In the genomic region with DNA sequence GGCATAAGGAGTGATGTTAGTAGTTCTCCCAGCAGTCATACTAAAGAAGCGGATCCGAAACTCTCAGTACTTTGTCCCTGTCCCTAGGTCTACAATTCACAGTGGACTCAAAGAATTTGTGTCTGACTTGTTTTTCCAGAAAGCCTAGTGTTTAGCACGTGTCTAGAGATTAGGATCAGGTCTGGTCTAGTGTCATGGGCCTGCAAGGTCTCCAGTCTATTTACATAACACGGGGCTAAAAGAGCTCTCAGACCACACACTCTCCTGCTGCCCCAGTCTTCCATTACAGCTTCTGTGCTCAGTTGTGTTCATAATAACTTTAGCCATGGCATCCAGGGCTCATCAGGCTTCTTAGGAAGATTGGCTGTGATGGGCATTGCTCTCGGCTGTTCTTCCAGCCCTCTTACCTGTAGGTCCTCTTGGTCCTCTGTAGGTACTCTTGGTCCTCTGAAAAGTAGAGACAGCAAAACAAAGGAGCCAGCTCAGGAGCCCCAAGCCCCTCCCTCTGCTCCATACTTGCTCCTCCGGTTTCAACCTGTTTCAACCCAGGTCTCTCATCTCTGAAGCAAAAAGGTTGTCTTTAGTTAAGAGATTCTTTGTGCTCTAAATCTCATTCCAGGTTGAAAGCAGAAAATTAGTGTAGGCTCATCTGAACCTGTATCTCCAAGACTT, we compare ENCODE assay signal across 15 mouse cellular contexts. TPM values are rescaled to one million over a fixed set of nuclear protein-coding genes. Genes with fewer than 3 reads are reported as not detected.
DNase-seq lines count a peak whose midpoint lies in the region; ATAC-seq and TF ChIP-seq lines count a peak whose summit lies in the region.
"Had no signal": no experiment of that assay in that cellular context is flagged by ENCODE, and none has a peak within 500 bp of the region (broad histone marks: within the 10 kb centered on the region; RNA-seq: fewer than 3 reads in every experiment).

No protein-coding gene starts in this region.

- H3K27me3 ChIP-seq in kidney, embryonic 14.5 days (ENCODE audit: control insufficient read depth, insufficient read depth, low read length) = no peaks in the 10 kb centered on the region
- H3K27me3 ChIP-seq in lung, postnatal 0 days (replicated peaks; ENCODE audit: insufficient read depth, low read length) = no peaks in the 10 kb centered on the region
- H3K27me3 ChIP-seq in embryonic facial prominence, embryonic 10.5 days (replicated peaks; ENCODE audit: low read depth, poor library complexity, severe bottlenecking) = no peaks in the 10 kb centered on the region
- no peaks in the 10 kb centered on the region for H3K27me3 ChIP-seq in stomach, embryonic 16.5 days (ENCODE audit: control insufficient read depth, insufficient read depth, low read length)
- H3K27me3 ChIP-seq in forebrain, embryonic 10.5 days (ENCODE audit: poor library complexity, severe bottlenecking) = no peaks in the 10 kb centered on the region
- no peaks in the 10 kb centered on the region for H3K27me3 ChIP-seq in hindbrain, embryonic 16.5 days (replicated peaks; ENCODE audit: control insufficient read depth, insufficient read depth, low read length)
- H3K27me3 ChIP-seq: forebrain, embryonic 13.5 days; midbrain, embryonic 12.5 days had no signal

- no peak for ATAC-seq in kidney, embryonic 14.5 days (ENCODE audit: low FRiP score, low TSS enrichment)
- peak; percentile 75 for ATAC-seq in lung, postnatal 0 days
- ATAC-seq in stomach, embryonic 16.5 days (ENCODE audit: insufficient read depth, low FRiP score) = 0 out of 2 replicates have a peak, but pooled peaks have one; percentile 71
- no peak for ATAC-seq in hindbrain, embryonic 16.5 days
- ATAC-seq: forebrain, embryonic 13.5 days had no signal

- no peak overlapping the region for H3K4me2 ChIP-seq in kidney, embryonic 14.5 days (replicated peaks; ENCODE audit: low read depth, low read length)
- no peak overlapping the region for H3K4me2 ChIP-seq in lung, postnatal 0 days (replicated peaks; ENCODE audit: low read depth, low read length)
- 0 out of 2 replicates have a peak overlapping the region, but pooled peaks have one; percentile 16 for H3K4me2 ChIP-seq in stomach, embryonic 16.5 days (ENCODE audit: low read depth, low read length)
- no peak overlapping the region for H3K4me2 ChIP-seq in hindbrain, embryonic 16.5 days (ENCODE audit: low read length)
- H3K4me2 ChIP-seq: forebrain, embryonic 13.5 days; midbrain, embryonic 12.5 days had no signal

- H3K4me1 ChIP-seq in kidney, embryonic 14.5 days (ENCODE audit: control insufficient read depth, insufficient read depth, low read length) = peaks cover 4% of the 10 kb centered on the region; the same call in 1 of the 2 replicates
- H3K4me1 ChIP-seq in lung, postnatal 0 days (ENCODE audit: insufficient read depth, low read depth, low read length) = no peaks in the 10 kb centered on the region
- H3K4me1 ChIP-seq in embryonic facial prominence, embryonic 10.5 days = peaks cover 10% of the 10 kb centered on the region; the same call in 1 of the 2 replicates
- peaks cover 7% of the 10 kb centered on the region for H3K4me1 ChIP-seq in stomach, embryonic 16.5 days (ENCODE audit: control insufficient read depth, insufficient read depth, low read length)
- no peaks in the 10 kb centered on the region for H3K4me1 ChIP-seq in forebrain, embryonic 10.5 days
- H3K4me1 ChIP-seq in hindbrain, embryonic 16.5 days (ENCODE audit: control insufficient read depth, insufficient read depth, low read depth, low read length) = no peaks in the 10 kb centered on the region
- H3K4me1 ChIP-seq: forebrain, embryonic 13.5 days; midbrain, embryonic 12.5 days had no signal

- H3K9me3 ChIP-seq in kidney, embryonic 14.5 days (ENCODE audit: control insufficient read depth, low read length) = no peaks in the 10 kb centered on the region
- H3K9me3 ChIP-seq in lung, postnatal 0 days (ENCODE audit: low read length) = no peaks in the 10 kb centered on the region
- no peaks in the 10 kb centered on the region for H3K9me3 ChIP-seq in embryonic facial prominence, embryonic 10.5 days
- no peaks in the 10 kb centered on the region for H3K9me3 ChIP-seq in stomach, embryonic 16.5 days (replicated peaks; ENCODE audit: control insufficient read depth, low read length)
- H3K9me3 ChIP-seq in forebrain, embryonic 10.5 days = no peaks in the 10 kb centered on the region
- H3K9me3 ChIP-seq in hindbrain, embryonic 16.5 days (ENCODE audit: control insufficient read depth, low read length) = no peaks in the 10 kb centered on the region
- H3K9me3 ChIP-seq: forebrain, embryonic 13.5 days; midbrain, embryonic 12.5 days had no signal

- no peak overlapping the region for H3K9ac ChIP-seq in kidney, embryonic 14.5 days (ENCODE audit: low read depth, low read length)
- no peak overlapping the region for H3K9ac ChIP-seq in lung, postnatal 0 days (replicated peaks; ENCODE audit: low read depth)
- H3K9ac ChIP-seq in stomach, embryonic 16.5 days (ENCODE audit: low read length) = no peak overlapping the region
- H3K9ac ChIP-seq in hindbrain, embryonic 16.5 days (ENCODE audit: low read depth, low read length) = no peak overlapping the region
- H3K9ac ChIP-seq: forebrain, embryonic 13.5 days; midbrain, embryonic 12.5 days had no signal

- no peak for TF ChIP-seq CTCF in lung, postnatal 0 days (IDR thresholded peaks at IDR 0.05)

- 60% methylated on average over 6 of the region's 6 CpGs for WGBS in kidney, embryonic 14.5 days
- WGBS in lung, postnatal 0 days = 48% methylated on average over 6 of the region's 6 CpGs
- 68% methylated on average over 6 of the region's 6 CpGs for WGBS in embryonic facial prominence, embryonic 10.5 days
- WGBS in stomach, embryonic 16.5 days = 47% methylated on average over 6 of the region's 6 CpGs
- 82% methylated on average over 6 of the region's 6 CpGs for WGBS in forebrain, embryonic 10.5 days
- WGBS in hindbrain, embryonic 16.5 days = 84% methylated on average over 6 of the region's 6 CpGs

- peaks cover 54% of the 10 kb centered on the region for H3K36me3 ChIP-seq in kidney, embryonic 14.5 days (ENCODE audit: control insufficient read depth, insufficient read depth, low read length)
- peaks cover 14% of the 10 kb centered on the region; the same call in 1 of the 2 replicates for H3K36me3 ChIP-seq in lung, postnatal 0 days (ENCODE audit: insufficient read depth, low read length)
- H3K36me3 ChIP-seq in embryonic facial prominence, embryonic 10.5 days (replicated peaks) = peaks cover 73% of the 10 kb centered on the region
- H3K36me3 ChIP-seq in stomach, embryonic 16.5 days (ENCODE audit: control insufficient read depth, insufficient read depth, low read length) = peaks cover 11% of the 10 kb centered on the region
- H3K36me3 ChIP-seq in forebrain, embryonic 10.5 days (replicated peaks) = peaks cover 42% of the 10 kb centered on the region
- H3K36me3 ChIP-seq in hindbrain, embryonic 16.5 days (ENCODE audit: control insufficient read depth, insufficient read depth, low read length) = no peaks in the 10 kb centered on the region

- peak overlapping the region; percentile 42 for H3K27ac ChIP-seq in kidney, embryonic 14.5 days (ENCODE audit: low read depth, low read length)
- no peak overlapping the region for H3K27ac ChIP-seq in lung, postnatal 0 days (ENCODE audit: low read length)
- H3K27ac ChIP-seq in embryonic facial prominence, embryonic 10.5 days (replicated peaks) = peak overlapping the region; percentile 37; the same call in 1 of the 2 replicates
- peak overlapping the region; percentile 76 for H3K27ac ChIP-seq in stomach, embryonic 16.5 days (ENCODE audit: low read length)
- H3K27ac ChIP-seq in forebrain, embryonic 10.5 days = no peak overlapping the region
- H3K27ac ChIP-seq in hindbrain, embryonic 16.5 days (ENCODE audit: low read depth, low read length) = no peak overlapping the region
- H3K27ac ChIP-seq: forebrain, embryonic 13.5 days; midbrain, embryonic 12.5 days had no signal

- no peak for DNase-seq in kidney, postnatal 14 days
- DNase-seq in lung, postnatal 0 days (ENCODE audit: low spot score) = peak; percentile 36
- DNase-seq in lung, postnatal 25 days (ENCODE audit: low spot score) = no peak
- DNase-seq in embryonic facial prominence, embryonic 10.5 days (ENCODE audit: low spot score) = no peak
- DNase-seq in forebrain, embryonic 10.5 days (ENCODE audit: extremely low spot score, low spot score) = no peak
- DNase-seq: cerebellum, adult 9-10 months; gastrocnemius, postnatal 25 days; heart, postnatal 4 days; left cerebral cortex, postnatal 4 days; right cerebral cortex, postnatal 25 days had no signal

- H3K4me3 ChIP-seq in kidney, embryonic 14.5 days (ENCODE audit: low read length) = no peak overlapping the region
- H3K4me3 ChIP-seq in lung, postnatal 0 days (ENCODE audit: low read depth, low read length) = no peak overlapping the region
- H3K4me3 ChIP-seq in embryonic facial prominence, embryonic 10.5 days = no peak overlapping the region
- no peak overlapping the region for H3K4me3 ChIP-seq in stomach, embryonic 16.5 days (replicated peaks; ENCODE audit: low read length)
- H3K4me3 ChIP-seq in forebrain, embryonic 10.5 days = no peak overlapping the region
- H3K4me3 ChIP-seq in hindbrain, embryonic 16.5 days (ENCODE audit: low read length) = no peak overlapping the region
- H3K4me3 ChIP-seq: forebrain, embryonic 13.5 days; midbrain, embryonic 12.5 days had no signal

- TF ChIP-seq EP300 in lung, postnatal 0 days (IDR thresholded peaks at IDR 0.05) = no peak

RNA-seq across cellular contexts. Expression of a gene that starts 37.3 kb away (rescaled TPM):
- 2.9 and 4.3 TPM in 2 replicates for polyA plus RNA-seq in kidney, embryonic 14.5 days (2014; fragmentation: Nextera tagmentation; extraction: Ambion mirVana)
- polyA plus RNA-seq in lung, postnatal 0 days (2015; fragmentation: Nextera tagmentation; extraction: Ambion mirVana) = 1.8 and 2.1 TPM in 2 replicates
- 1.4 and 1.8 TPM in 2 replicates for polyA plus RNA-seq in embryonic facial prominence, embryonic 10.5 days (2016; fragmentation: Nextera tagmentation; extraction: Ambion mirVana)
- 6.4 and 6.7 TPM in 2 replicates for polyA plus RNA-seq in stomach, embryonic 16.5 days (2015; fragmentation: Nextera tagmentation; extraction: Ambion mirVana)
- polyA plus RNA-seq in forebrain, embryonic 10.5 days (2016; fragmentation: Nextera tagmentation; extraction: Ambion mirVana) = 0.90 and 1.1 TPM in 2 replicates
- 1.9 and 2.1 TPM in 2 replicates for polyA plus RNA-seq in hindbrain, embryonic 16.5 days (2015; fragmentation: Nextera tagmentation; extraction: Ambion mirVana)

Comparison
In these comparisons a context has a peak if more than half of its experiments do, and no peak if none do; other contexts are left out.
1. ATAC-seq: peak in lung, postnatal 0 days (single experiment) and stomach, embryonic 16.5 days (single experiment); none in kidney, embryonic 14.5 days (single experiment) and hindbrain, embryonic 16.5 days (single experiment).
2. H3K27ac ChIP-seq: peak in kidney, embryonic 14.5 days (single experiment), embryonic facial prominence, embryonic 10.5 days (single experiment) and stomach, embryonic 16.5 days (single experiment); none in lung, postnatal 0 days (single experiment), forebrain, embryonic 10.5 days (single experiment) and hindbrain, embryonic 16.5 days (single experiment).